Mouse (Mus musculus) gastrocnemius, postnatal 36 days (tissue): Measurements from ENCODE around the gene Heatr5a. TPM values are rescaled to one million over a fixed set of nuclear protein-coding genes. Genes with fewer than 3 reads are reported as not detected.

Experiments used
- DNase-seq, 2 experiments: peaks; one replicate each; pipeline ENCODE4 v3.0.0; 2022
- intact Hi-C: fragments of 180-260 bp; cut with DNase I; formaldehyde crosslinking; loops from one replicate; pipeline ENCODE4 v1.15.1; 2025
- total RNA-seq, 2 experiments: library from RNA; stranded (reverse); gene quantifications; 2 replicates each; pipeline ENCODE4 v1.2.3; 2021

The Heatr5a gene
- total RNA-seq, 2 experiments from 2014 or later = 14.5 to 15.2 TPM

DNA sequence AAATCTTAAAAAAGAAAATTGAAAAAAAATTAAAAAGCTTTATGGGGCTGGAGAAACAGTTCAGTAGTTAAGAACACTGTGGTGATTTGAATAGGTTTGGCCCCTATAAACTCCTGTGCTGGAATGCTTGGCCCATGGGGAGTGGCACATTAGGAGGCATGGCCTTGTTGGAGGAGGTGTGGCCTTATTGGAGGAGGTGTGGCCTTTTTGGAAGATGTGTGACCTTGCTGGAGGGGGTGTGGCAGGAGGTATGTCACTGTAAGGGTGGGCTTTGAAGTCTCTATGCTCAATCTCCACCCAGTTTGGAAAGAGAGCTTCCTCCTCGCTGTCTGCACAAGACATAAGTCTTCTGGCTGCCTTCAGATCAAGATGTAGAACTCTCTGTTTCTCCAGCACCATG lies 3.3 kb upstream of the Heatr5a start:
- intact Hi-C loops = no loop called here
- DNase-seq = no peak

- no peak for DNase-seq
- intact Hi-C loops = no loop called here
Measured at GRCm38 (mm10) chr12:51972269-51973065, 1.3 kb upstream of the Heatr5a start.

DNA sequence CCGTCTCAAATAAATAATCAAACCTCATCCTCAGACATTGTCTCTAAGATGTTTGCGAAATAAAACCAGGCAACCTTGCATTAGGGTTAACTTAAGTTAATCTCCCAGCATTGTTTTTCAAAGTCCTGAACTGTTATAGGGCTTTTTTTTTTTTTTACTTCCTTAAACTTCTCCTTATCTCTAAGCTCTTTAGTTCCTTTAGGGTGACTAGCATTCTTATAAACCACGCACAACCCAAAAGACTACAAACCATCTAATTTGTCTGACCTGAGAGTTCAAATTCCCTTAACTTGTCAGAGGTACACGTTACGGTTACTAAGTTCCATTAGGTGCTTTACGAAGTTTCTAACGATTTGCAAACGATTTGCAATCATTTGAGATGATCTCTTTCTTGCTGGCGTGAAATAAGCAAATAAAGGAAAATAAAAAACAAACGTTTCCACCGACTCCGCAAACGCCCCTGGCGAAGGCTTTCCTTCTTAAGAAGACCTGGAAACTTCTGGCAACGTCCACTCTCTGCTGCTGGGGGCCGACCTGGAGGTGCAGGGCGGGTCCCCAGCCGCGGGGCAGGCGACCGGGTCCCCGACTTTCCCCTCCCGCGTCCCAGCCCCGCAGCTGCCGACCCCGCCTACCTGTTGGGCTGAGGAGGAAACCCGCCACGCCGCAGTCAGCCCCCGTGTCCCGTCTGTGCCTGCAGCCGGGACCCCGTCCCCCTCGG lies 610 bp downstream of the Heatr5a start:
- DNase-seq = no peak
- intact Hi-C loops = loop anchor here (2.0 kb wide), 1 partner anchor 30 kb away; no protein-coding TSS in a partner anchor

- no peak for DNase-seq
- intact Hi-C loops = loop anchor here (2.0 kb wide), 1 partner anchor 31 kb away; no protein-coding TSS in a partner anchor
Measured at GRCm38 (mm10) chr12:51969876-51970275, 1.2 kb downstream of the Heatr5a start.

DNA sequence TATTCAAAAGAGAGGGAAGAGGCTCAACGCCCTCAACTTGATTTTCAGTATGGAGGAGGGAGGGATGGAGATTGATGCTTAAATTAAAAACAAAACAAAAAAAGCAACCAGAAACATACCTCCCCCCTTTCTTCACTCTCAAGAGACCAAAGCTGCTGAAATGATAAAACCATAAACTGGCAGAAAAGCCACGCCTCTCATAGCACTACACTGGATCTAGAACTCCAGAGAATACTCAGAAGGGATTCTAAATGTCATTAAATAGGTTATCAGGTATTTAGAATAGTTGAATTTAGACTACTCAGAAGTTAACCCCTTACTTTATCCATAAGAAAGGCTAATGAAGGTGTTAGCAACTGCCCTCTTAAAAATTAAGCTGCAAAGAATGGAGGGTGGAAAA lies 2.0 kb downstream of the Heatr5a start:
- DNase-seq = no peak
- intact Hi-C loops = no loop called here

- intact Hi-C loops = no loop called here
- no peak for DNase-seq
Measured at GRCm38 (mm10) chr12:51967915-51968595, 3.1 kb downstream of the Heatr5a start.

DNA sequence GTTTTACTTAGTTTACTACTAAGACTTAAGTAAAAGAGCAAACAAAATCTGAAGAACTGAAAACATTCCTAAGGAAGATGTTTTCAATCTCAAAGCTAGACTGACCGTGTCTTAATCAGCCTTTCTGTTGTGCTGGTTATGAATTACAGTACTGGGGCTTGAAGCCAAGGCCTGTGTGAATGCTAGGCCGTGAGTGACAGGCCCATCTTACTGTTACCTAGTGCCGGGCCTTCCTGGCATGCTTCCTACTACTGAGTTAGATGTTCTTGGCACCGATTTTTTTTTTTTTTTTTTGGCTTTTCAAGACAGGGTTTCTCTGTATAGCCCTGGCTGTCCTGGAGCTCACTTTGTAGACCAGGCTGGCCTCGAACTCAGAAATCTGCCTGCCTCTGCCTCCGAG lies 13.5 kb downstream of the Heatr5a start:
- no peak for DNase-seq
- intact Hi-C loops = no loop called here

- intact Hi-C loops = no loop called here
Measured at GRCm38 (mm10) chr12:51952309-51952708, 18.8 kb downstream of the Heatr5a start.

DNA sequence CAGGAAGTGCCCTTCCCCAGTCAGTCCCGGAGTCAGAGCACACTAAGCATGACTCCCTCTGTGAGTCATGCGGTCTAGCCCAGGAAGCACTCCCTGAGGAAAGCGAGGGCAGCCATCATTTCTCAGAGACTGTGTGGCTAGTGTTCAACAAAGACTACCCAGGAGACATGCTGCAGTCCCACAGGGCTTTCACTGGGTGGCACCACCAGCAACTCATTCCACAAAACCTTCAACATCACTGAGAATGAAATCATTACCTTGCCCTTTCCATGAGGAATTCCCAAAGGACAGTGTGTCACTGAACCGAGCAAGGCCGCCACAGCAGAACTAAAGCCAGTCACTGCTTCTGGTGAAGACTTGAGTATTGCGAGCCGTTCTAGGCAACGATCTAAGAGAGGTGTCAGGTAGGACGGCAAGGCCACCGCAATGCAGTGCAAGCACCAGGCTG lies 23.6 kb downstream of the Heatr5a start:
- DNase-seq = no peak
- intact Hi-C loops = loop anchor here (10.0 kb wide), 1 partner anchor 47 kb away; no protein-coding TSS in a partner anchor

More at GRCm38 (mm10) chr12:51952309-51952708, 18.8 kb downstream of the Heatr5a start:
- DNase-seq = no peak

DNA sequence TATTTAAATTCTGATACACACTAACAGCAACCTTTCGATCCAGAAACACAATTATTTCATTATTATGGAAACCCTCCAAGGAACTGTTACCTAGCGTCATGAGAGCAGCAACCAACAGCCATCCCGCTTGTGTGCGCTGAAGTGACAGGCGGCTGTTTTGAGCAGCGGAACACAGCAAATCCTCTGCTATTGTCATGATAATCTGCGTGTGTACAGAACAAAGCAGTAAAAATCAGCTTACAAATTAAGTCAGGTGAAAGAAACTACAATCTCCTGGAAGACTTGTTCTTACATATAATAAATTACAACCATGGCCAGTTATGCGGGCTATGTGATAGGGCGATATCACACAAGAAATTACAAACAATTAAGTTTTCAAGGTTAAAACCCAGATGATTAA lies 25.8 kb downstream of the Heatr5a start:
- intact Hi-C loops = loop anchor here (10.0 kb wide), 1 partner anchor 49 kb away; no protein-coding TSS in a partner anchor
- no peak for DNase-seq

GRCm38 (mm10) chr12:51939848-51940247 lies 31.3 kb downstream of the Heatr5a start:
- intact Hi-C loops = loop anchor here (10.0 kb wide), 1 partner anchor 55 kb away; no protein-coding TSS in a partner anchor
- no peak for DNase-seq

DNA sequence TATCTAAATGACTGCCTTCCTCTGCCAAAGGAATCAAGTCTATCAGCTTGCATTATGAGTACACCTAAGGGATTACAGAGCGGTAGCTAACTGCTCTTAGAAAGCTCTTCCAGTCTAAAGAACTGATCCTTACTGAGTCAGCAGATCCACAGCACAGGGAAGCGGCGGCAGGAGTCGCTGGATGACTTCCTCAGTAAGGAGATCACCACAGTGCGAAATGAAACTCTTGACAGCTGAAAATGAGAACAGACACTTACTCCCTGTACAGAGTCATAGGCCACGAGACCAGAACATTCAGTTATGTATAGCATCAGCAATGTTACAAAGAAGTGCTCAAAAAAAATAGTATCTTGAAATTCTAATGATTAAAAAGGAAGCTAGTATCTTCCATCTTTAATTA lies 33.2 kb downstream of the Heatr5a start:
- DNase-seq = no peak
- intact Hi-C loops = no loop called here

DNA sequence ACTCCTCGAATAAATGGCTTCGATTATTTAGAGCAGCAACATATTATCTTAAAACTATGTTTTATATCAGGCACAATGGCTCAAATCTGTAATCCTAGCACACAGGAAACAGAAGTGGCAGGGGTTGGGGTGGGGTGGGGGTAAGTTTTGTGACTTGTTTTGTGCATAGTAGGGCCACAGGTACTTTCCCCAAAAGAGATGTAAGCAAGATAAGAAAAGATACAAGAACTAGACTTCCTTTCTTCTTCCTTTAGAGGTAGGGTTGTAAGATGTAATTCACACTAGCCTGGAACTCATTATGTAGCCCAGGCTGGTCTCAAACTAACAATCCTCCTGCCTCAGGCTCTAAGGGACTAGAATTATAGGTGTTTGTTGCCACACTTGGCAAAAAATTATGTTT lies 41.5 kb downstream of the Heatr5a start:
- intact Hi-C loops = no loop called here
- no peak for DNase-seq

DNA sequence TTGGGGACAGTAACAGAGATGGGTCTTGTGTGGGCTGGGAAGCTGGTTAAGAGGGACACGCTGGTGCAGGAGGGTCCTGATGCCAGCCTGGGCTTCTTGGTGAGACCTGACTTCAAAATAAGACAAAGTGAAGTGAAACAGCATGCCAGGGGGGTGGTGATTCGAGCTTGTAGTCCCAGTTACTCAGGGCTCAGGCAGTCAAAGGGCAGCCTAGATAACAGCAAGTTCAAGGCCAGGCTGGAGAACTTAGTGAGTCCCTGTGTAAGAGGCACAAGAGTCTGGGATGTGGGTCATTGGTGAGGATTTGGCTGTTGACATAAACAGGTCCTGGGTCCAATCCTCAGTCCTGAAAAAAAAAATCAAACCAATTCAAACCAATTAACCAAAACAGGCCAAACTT lies 53.9 kb downstream of the Heatr5a start:
- no peak for DNase-seq
- intact Hi-C loops = no loop called here

- intact Hi-C loops = no loop called here
- no peak for DNase-seq
Measured at GRCm38 (mm10) chr12:51914903-51915670, 56.0 kb downstream of the Heatr5a start.

GRCm38 (mm10) chr12:51909202-51909601 lies 61.9 kb downstream of the Heatr5a start:
- intact Hi-C loops = no loop called here
- DNase-seq = no peak

DNA sequence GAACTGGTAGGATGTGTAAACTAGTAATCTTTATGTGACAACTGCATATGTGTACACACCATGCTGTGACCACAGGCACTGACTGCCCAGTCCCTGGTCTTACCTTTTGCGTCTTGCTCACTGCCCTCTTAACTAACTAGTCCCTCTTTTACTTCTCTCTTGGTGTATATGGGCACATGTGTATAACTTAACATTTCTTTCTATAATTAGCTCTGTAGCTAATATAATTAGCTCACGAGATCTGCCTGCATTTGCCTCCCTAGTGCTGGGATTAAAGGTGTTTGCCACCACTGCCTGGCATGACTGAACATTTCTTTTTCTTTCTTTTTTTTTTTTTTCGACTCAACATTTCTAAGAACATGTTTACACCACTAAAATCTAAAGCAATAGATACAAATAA lies 63.6 kb downstream of the Heatr5a start:
- no peak for DNase-seq

DNA sequence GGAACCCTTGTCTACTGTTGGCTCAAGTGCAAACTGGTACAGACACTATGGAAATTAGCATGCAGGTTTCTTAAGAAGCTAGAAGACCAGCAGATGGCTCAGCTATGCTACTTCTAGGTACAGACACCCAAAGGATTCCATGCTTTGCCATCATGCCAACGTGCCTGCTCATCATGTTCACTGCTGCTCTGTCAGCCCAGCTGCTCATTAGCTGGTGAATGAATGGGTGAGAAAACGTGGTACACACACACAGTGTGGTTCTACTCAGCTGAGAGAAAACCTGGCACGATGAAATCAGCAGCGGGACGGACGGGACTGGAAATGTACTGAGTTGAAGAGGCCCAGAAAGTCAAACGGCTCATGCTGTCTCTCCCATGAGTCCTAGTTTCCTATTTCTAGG lies 70.6 kb downstream of the Heatr5a start:
- DNase-seq = no peak
- intact Hi-C loops = no loop called here

More for the DNA sequence above, 63.6 kb downstream of the Heatr5a start:
- intact Hi-C loops = no loop called here

GRCm38 (mm10) chr12:51896901-51897300 lies 74.2 kb downstream of the Heatr5a start:
- no peak for DNase-seq
- intact Hi-C loops = loop anchor here (10.0 kb wide), 1 partner anchor 112 kb away; no protein-coding TSS in a partner anchor

DNA sequence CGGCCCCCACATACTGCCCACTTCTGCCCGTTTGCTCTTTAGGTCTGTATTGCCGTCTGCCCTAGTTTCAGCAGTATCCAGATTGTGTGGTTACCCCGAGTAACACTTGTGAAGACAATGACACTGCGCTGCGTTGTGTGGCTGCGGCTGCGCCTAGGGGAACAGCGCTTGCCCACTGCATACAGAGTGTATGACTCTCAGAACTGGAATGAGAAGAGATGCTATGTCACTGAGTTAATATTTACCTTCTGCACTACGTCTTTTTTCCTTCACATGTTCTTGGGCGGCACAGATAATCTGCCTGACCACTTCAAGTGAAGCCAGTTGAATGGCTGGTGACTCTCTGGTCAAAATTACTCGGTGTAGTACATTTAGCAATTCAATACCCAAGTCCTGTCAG lies 82.5 kb downstream of the Heatr5a start:
- intact Hi-C loops = loop anchor here (10.0 kb wide), 1 partner anchor 244 kb away; no protein-coding TSS in a partner anchor

More for the DNA sequence above, 82.5 kb downstream of the Heatr5a start:
- no peak for DNase-seq
